Mouse (Mus musculus) olfactory bulb, adult 2 months (tissue): Measurements from ENCODE around the gene Man1b1. TPM values are rescaled to one million over a fixed set of nuclear protein-coding genes. Genes with fewer than 3 reads are reported as not detected.

Experiments used
- H3K27ac ChIP-seq: fragments of 200-500 bp; 2 replicates; pipeline ENCODE4 v1.5.1; 2012; ENCODE audit warnings: low read depth, low read length; ENCODE audit not compliant: insufficient read depth
- H3K4me1 ChIP-seq: fragments of 200-500 bp; 2 replicates; pipeline ENCODE4 v1.6.1; 2012; ENCODE audit warnings: low read length; ENCODE audit not compliant: control insufficient read depth, insufficient read depth
- H3K4me3 ChIP-seq: fragments of 200-500 bp; 2 replicates; pipeline ENCODE4 v1.5.1; 2012; ENCODE audit warnings: mild to moderate bottlenecking, low read depth, low read length, moderate library complexity; ENCODE audit not compliant: insufficient read depth
- CTCF ChIP-seq: fragments of 200-500 bp; IDR thresholded peaks from 2 replicates; pipeline ENCODE4 v1.5.1; 2012; ENCODE audit warnings: low read depth, mild to moderate bottlenecking, low read length, moderate library complexity; ENCODE audit not compliant: insufficient read depth
- POLR2A ChIP-seq: fragments of 200-500 bp; IDR thresholded peaks from 2 replicates; pipeline ENCODE4 v1.6.1; 2012; ENCODE audit warnings: mild to moderate bottlenecking, low read depth, low read length, moderate library complexity; ENCODE audit not compliant: insufficient read depth
- WGBS: fragments of 180-500 bp; shearing (Covaris S2); methylation state at CpG from one replicate; pipeline ENCODE4 v1.1.7; 2018; 5-methylcytosine and 5-hydroxymethylcytosine counted together
- polyA plus RNA-seq: library from polyadenylated mRNA; stranded (reverse); fragments of >200 nt; gene quantifications from 2 replicates; pipeline ENCODE4 v1.2.4, GENCODE M21; 2012; ENCODE audit warnings: low replicate concordance; ENCODE audit not compliant: missing spikeins, insufficient read depth, insufficient read length

Man1b1 gene
- polyA plus RNA-seq, 1 experiment = not detected

- Histone ChIP-seq H3K4me3 (peak overlapping the region; percentile 56), H3K27ac (no peak overlapping the region), H3K4me1 (peaks cover 11% of the 10 kb centered on the region)
- 4% methylated on average over 42 of the region's 42 CpGs for WGBS
- TF ChIP-seq POLR2A = no peak
- no peak for TF ChIP-seq CTCF
Observed at GRCm38 (mm10) chr2:25372644-25373391, 40.7 kb downstream of the Man1b1 start.

- Histone ChIP-seq H3K27ac (no peak overlapping the region), H3K4me3 (no peak overlapping the region), H3K4me1 (peaks cover 11% of the 10 kb centered on the region)
- WGBS = 26% methylated on average over 2 of the region's 2 CpGs
- TF ChIP-seq POLR2A = no peak
- TF ChIP-seq CTCF = no peak
Observed at GRCm38 (mm10) chr2:25373431-25373830, 41.3 kb downstream of the Man1b1 start.

GRCm38 (mm10) chr2:25376589-25376988 lies 44.5 kb downstream of the Man1b1 start:
- WGBS = 62% methylated on average over 4 of the region's 4 CpGs
- TF ChIP-seq CTCF (no peak), POLR2A (no peak)
- H3K27ac ChIP-seq = no peak overlapping the region
- peaks cover 10% of the 10 kb centered on the region for H3K4me1 ChIP-seq
- no peak overlapping the region for H3K4me3 ChIP-seq

GRCm38 (mm10) chr2:25384492-25384891 lies 52.4 kb downstream of the Man1b1 start:
- no peak for TF ChIP-seq CTCF
- no peak for TF ChIP-seq POLR2A
- WGBS = 87% methylated on average over 5 of the region's 5 CpGs
- Histone ChIP-seq H3K4me3 (no peak overlapping the region), H3K27ac (no peak overlapping the region), H3K4me1 (no peaks in the 10 kb centered on the region)

- H3K4me1 ChIP-seq = peaks cover 12% of the 10 kb centered on the region
- TF ChIP-seq POLR2A = no peak
- TF ChIP-seq CTCF = no peak
- H3K4me3 ChIP-seq = no peak overlapping the region
- no peak overlapping the region for H3K27ac ChIP-seq
- WGBS = 85% methylated on average over 5 of the region's 5 CpGs
Observed at GRCm38 (mm10) chr2:25391266-25391665, 59.1 kb downstream of the Man1b1 start.

GRCm38 (mm10) chr2:25394281-25395221 lies 62.4 kb downstream of the Man1b1 start:
- WGBS = 36% methylated on average over 3 of the region's 3 CpGs
- Histone ChIP-seq H3K27ac (no peak overlapping the region), H3K4me3 (no peak overlapping the region), H3K4me1 (peaks cover 17% of the 10 kb centered on the region)
- TF ChIP-seq CTCF (no peak), POLR2A (no peak)

GRCm38 (mm10) chr2:25395721-25396596 lies 63.8 kb downstream of the Man1b1 start, which contains the start of gene Entpd2:
TSS of gene Entpd2 (plus strand) at chr2:25395874.
- TF ChIP-seq POLR2A = no peak
- TF ChIP-seq CTCF = no peak
- WGBS = 3% methylated on average over 57 of the region's 57 CpGs

GRCm38 (mm10) chr2:25396597-25396983 lies 64.5 kb downstream of the Man1b1 start:
- Histone ChIP-seq H3K27ac (no peak overlapping the region), H3K4me1 (peaks cover 21% of the 10 kb centered on the region), H3K4me3 (no peak overlapping the region)
- TF ChIP-seq CTCF (no peak), POLR2A (no peak)
- 42% methylated on average over 3 of the region's 3 CpGs for WGBS

More at GRCm38 (mm10) chr2:25395721-25396596, 63.8 kb downstream of the Man1b1 start, which contains the start of gene Entpd2:
- Histone ChIP-seq H3K27ac (no peak within 1 kb of the TSS), H3K4me1 (peaks cover 21% of the 10 kb centered on the region), H3K4me3 (peak within 1 kb of the TSS; percentile 44)
